Mouse (Mus musculus): ENCODE data around the gene Wwox. TPM values are rescaled to one million over a fixed set of nuclear protein-coding genes. Genes with fewer than 3 reads are reported as not detected.

Gene Wwox
- total RNA-seq, 2 experiments from 2014 or later: 12.7 to 13.6 TPM

GRCm38 (mm10) chr8:114526626-114527267, 87.3 kb downstream of the Wwox start:
- intact Hi-C loops (cut with DNase I): no loop called here
- no peak for DNase-seq (ENCODE audit: low spot score in 2 of 2)

GRCm38 (mm10) chr8:114527648-114528221, 88.3 kb downstream of the Wwox start:
- intact Hi-C loops (cut with DNase I): no loop called here
- DNase-seq (ENCODE audit: low spot score in 2 of 2): no peak

- intact Hi-C loops (cut with DNase I): no loop called here
- DNase-seq (ENCODE audit: low spot score in 2 of 2): no peak
These were observed 90.1 kb downstream of the Wwox start for GRCm38 (mm10) chr8:114529581-114529980.

GRCm38 (mm10) chr8:114536201-114536600, 96.7 kb downstream of the Wwox start:
- intact Hi-C loops (cut with DNase I): no loop called here
- DNase-seq (ENCODE audit: low spot score in 2 of 2): no peak

GRCm38 (mm10) chr8:114541132-114541531, 101.7 kb downstream of the Wwox start:
- intact Hi-C loops (cut with DNase I): loop anchor here (5.0 kb wide), 5 partner anchors 171 to 1896 kb away; partner anchors contain the start of gene Maf
- DNase-seq (ENCODE audit: low spot score in 2 of 2): peak; percentile 13 to 33

GRCm38 (mm10) chr8:114548360-114548759, 108.9 kb downstream of the Wwox start:
- intact Hi-C loops (cut with DNase I): no loop called here

GRCm38 (mm10) chr8:114548837-114549236, 109.4 kb downstream of the Wwox start:
- intact Hi-C loops (cut with DNase I): no loop called here
- no peak for DNase-seq (ENCODE audit: low spot score in 2 of 2)

More at GRCm38 (mm10) chr8:114548360-114548759, 108.9 kb downstream of the Wwox start:
- no peak for DNase-seq (ENCODE audit: low spot score in 2 of 2)

- intact Hi-C loops (cut with DNase I): no loop called here
- DNase-seq (ENCODE audit: low spot score in 2 of 2): no peak
These were observed 110.6 kb downstream of the Wwox start for GRCm38 (mm10) chr8:114550029-114550428.

GRCm38 (mm10) chr8:114552606-114553005, 113.2 kb downstream of the Wwox start:
- intact Hi-C loops (cut with DNase I): no loop called here
- DNase-seq (ENCODE audit: low spot score in 2 of 2): no peak

- intact Hi-C loops (cut with DNase I): no loop called here
- DNase-seq (ENCODE audit: low spot score in 2 of 2): no peak
These were observed 115.5 kb downstream of the Wwox start for GRCm38 (mm10) chr8:114554966-114555365.

- intact Hi-C loops (cut with DNase I): no loop called here
These were observed 116.2 kb downstream of the Wwox start for GRCm38 (mm10) chr8:114555491-114556202.

GRCm38 (mm10) chr8:114561191-114561590, 121.7 kb downstream of the Wwox start:
- DNase-seq (ENCODE audit: low spot score in 2 of 2): no peak
- intact Hi-C loops (cut with DNase I): no loop called here

More at GRCm38 (mm10) chr8:114555491-114556202, 116.2 kb downstream of the Wwox start:
- no peak for DNase-seq (ENCODE audit: low spot score in 2 of 2)

- no peak for DNase-seq (ENCODE audit: low spot score in 2 of 2)
- intact Hi-C loops (cut with DNase I): no loop called here
These were observed 123.0 kb downstream of the Wwox start for GRCm38 (mm10) chr8:114562486-114562885.

- intact Hi-C loops (cut with DNase I): no loop called here
- DNase-seq (ENCODE audit: low spot score in 2 of 2): no peak
These were observed 123.9 kb downstream of the Wwox start for GRCm38 (mm10) chr8:114563361-114563760.

GRCm38 (mm10) chr8:114564036-114564435, 124.6 kb downstream of the Wwox start:
- no peak for DNase-seq (ENCODE audit: low spot score in 2 of 2)
- intact Hi-C loops (cut with DNase I): no loop called here

GRCm38 (mm10) chr8:114568531-114569166, 129.2 kb downstream of the Wwox start:
- intact Hi-C loops (cut with DNase I): no loop called here
- DNase-seq (ENCODE audit: low spot score in 2 of 2): no peak

- intact Hi-C loops (cut with DNase I): no loop called here
These were observed 133.7 kb downstream of the Wwox start for GRCm38 (mm10) chr8:114573014-114573746.

GRCm38 (mm10) chr8:114573747-114574093, 134.3 kb downstream of the Wwox start:
- DNase-seq (ENCODE audit: low spot score in 2 of 2): no peak

More at GRCm38 (mm10) chr8:114573014-114573746, 133.7 kb downstream of the Wwox start:
- no peak for DNase-seq (ENCODE audit: low spot score in 2 of 2)

GRCm38 (mm10) chr8:114579292-114579691, 139.8 kb downstream of the Wwox start:
- DNase-seq (ENCODE audit: low spot score in 2 of 2): no peak
- intact Hi-C loops (cut with DNase I): no loop called here

More at GRCm38 (mm10) chr8:114573747-114574093, 134.3 kb downstream of the Wwox start:
- intact Hi-C loops (cut with DNase I): no loop called here

GRCm38 (mm10) chr8:114580684-114581083, 141.2 kb downstream of the Wwox start:
- intact Hi-C loops (cut with DNase I): no loop called here
- DNase-seq (ENCODE audit: low spot score in 2 of 2): no peak
